Mouse (Mus musculus) ovary, postnatal 36 days (tissue): ENCODE measurements around the gene Sptan1.
"Not testable (repeated sequence)": the region's sequence is repeated elsewhere in the genome, so short reads cannot be mapped to it uniquely, and the experiment has no call there.

Source experiments
- DNase-seq: peaks from one replicate; pipeline ENCODE4 v3.0.0; 2022; ENCODE audit warnings: low spot score, mixed read lengths

Sptan1 gene

GRCm38 (mm10) chr2:30009101-30009500 lies 43.7 kb downstream of the Sptan1 start:
- no peak for DNase-seq

- peak; percentile 53 for DNase-seq
Measured at GRCm38 (mm10) chr2:30010840-30011281, 45.5 kb downstream of the Sptan1 start.

GRCm38 (mm10) chr2:30014326-30014966 lies 49.1 kb downstream of the Sptan1 start:
- DNase-seq: no peak

- no peak for DNase-seq
Measured at GRCm38 (mm10) chr2:30025454-30025853, 60.1 kb downstream of the Sptan1 start.

GRCm38 (mm10) chr2:30026997-30027396 lies 61.6 kb downstream of the Sptan1 start:
- no peak for DNase-seq

- DNase-seq: no peak
Measured at GRCm38 (mm10) chr2:30032244-30032846, 67.0 kb downstream of the Sptan1 start.

- DNase-seq: no peak
Measured at GRCm38 (mm10) chr2:30032957-30033356, 67.6 kb downstream of the Sptan1 start.

GRCm38 (mm10) chr2:30037762-30038161 lies 72.4 kb downstream of the Sptan1 start:
- DNase-seq: no peak

GRCm38 (mm10) chr2:30038370-30038769 lies 73.0 kb downstream of the Sptan1 start:
- no peak for DNase-seq

- DNase-seq: no peak
Measured at GRCm38 (mm10) chr2:30039687-30040086, 74.3 kb downstream of the Sptan1 start.

- peak; percentile 78 for DNase-seq
Measured at GRCm38 (mm10) chr2:30042445-30042844, 77.1 kb downstream of the Sptan1 start.

- no peak for DNase-seq
Measured at GRCm38 (mm10) chr2:30044550-30044949, 79.2 kb downstream of the Sptan1 start.

- DNase-seq: no peak
Measured at GRCm38 (mm10) chr2:30047127-30047526, 81.8 kb downstream of the Sptan1 start.

- no peak for DNase-seq
Measured at GRCm38 (mm10) chr2:30048101-30048501, 82.7 kb downstream of the Sptan1 start.

- DNase-seq: peak; percentile 99
Measured at GRCm38 (mm10) chr2:30048699-30049388, 83.5 kb downstream of the Sptan1 start, which contains the start of gene Wdr34. TSS of gene Wdr34 (minus strand) at chr2:30048881.

GRCm38 (mm10) chr2:30049831-30050230 lies 84.5 kb downstream of the Sptan1 start:
- DNase-seq: no peak

GRCm38 (mm10) chr2:30051992-30052761 lies 86.8 kb downstream of the Sptan1 start:
- DNase-seq: no peak

GRCm38 (mm10) chr2:30055310-30055709 lies 90.0 kb downstream of the Sptan1 start:
- not testable (repeated sequence) for DNase-seq

- DNase-seq: no peak
Measured at GRCm38 (mm10) chr2:30056736-30057135, 91.4 kb downstream of the Sptan1 start.

GRCm38 (mm10) chr2:30057223-30057904 lies 92.0 kb downstream of the Sptan1 start, which contains the start of gene Set:
TSS of gene Set (plus strand) at chr2:30057378.
- DNase-seq: peak; percentile 37

- no peak for DNase-seq
Measured at GRCm38 (mm10) chr2:30058418-30058817, 93.1 kb downstream of the Sptan1 start.
